Mouse (Mus musculus) ES-E14 (cell line): ENCODE results near the gene Rab11a.

ENCODE experiments used
- CHD2 ChIP-seq: IDR thresholded peaks from 2 replicates; pipeline ENCODE4 v1.6.1; 2014; ENCODE audit warnings: mild to moderate bottlenecking, low read depth, low read length, inconsistent platforms
- HCFC1 ChIP-seq: IDR thresholded peaks from 2 replicates; pipeline ENCODE4 v1.6.1; 2012; ENCODE audit warnings: low read length, inconsistent platforms, borderline replicate concordance; ENCODE audit not compliant: insufficient read depth
- MAFK ChIP-seq: IDR thresholded peaks from 2 replicates; pipeline ENCODE4 v1.6.1; 2014; ENCODE audit warnings: mild to moderate bottlenecking, low read depth, low read length, inconsistent platforms; ENCODE audit not compliant: insufficient read depth
- ZC3H11A ChIP-seq: IDR thresholded peaks from 2 replicates; pipeline ENCODE4 v1.6.1; 2012; ENCODE audit warnings: low read depth, mild to moderate bottlenecking, inconsistent platforms, low read length, borderline replicate concordance
- ZNF384 ChIP-seq: IDR thresholded peaks from 2 replicates; pipeline ENCODE4 v1.6.1; 2012; ENCODE audit warnings: low read depth, low read length, inconsistent platforms

DNA sequence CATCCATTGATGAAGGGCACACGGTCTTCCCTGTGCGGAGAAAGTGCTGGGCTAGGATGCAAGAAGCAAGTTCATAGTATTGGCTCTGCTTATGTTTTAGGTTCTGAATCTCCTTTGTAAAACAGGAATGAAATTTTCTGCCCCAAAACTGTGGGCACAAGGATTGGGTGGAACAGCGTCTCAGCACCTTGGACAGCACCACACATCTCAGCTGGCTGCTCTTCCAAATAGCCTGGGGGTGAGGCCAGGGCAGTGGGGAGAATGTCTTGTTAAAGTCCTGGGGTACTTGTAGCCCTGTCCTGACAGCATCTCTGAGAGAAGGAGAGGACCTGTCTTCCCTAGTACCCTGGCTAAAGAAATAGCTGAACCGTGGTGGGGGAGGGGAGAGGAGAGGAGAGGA lies 71.0 kb downstream of the Rab11a start:
- TF ChIP-seq ZC3H11A (no peak), ZNF384 (no peak), HCFC1 (no peak), CHD2 (no peak), MAFK (no peak)
